Mouse (Mus musculus): ENCODE results near the gene Zfp952. TPM values are rescaled to one million over a fixed set of nuclear protein-coding genes. Genes with fewer than 3 reads are reported as not detected.

Zfp952 gene
- total and polyA plus RNA-seq, 3 experiments = 4.2 to 5.7 (median 5.5) TPM

DNA sequence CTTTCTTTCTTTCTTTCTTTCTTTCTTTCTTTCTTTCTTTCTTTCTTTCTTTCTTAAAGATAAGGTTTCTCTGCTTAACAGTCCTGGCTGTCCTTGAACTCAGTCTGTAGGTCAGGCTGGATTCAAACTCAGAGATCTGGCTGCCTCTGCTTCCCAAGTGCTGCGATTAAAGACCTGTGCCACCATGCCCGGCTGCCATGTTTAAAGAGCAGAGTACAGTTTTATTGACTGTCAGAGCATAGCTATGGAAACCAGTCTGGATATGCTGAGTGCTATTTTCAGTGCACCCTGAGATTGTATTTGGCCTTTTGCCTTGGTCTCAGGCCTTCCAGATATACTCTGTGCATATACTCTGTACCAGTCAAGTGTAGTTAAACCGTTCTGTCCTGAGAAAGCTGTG is 49.3 kb upstream of the Zfp952 start:
- no peaks in the 10 kb centered on the region for H3K9me3 ChIP-seq (replicated peaks; ENCODE audit: low read length)
- in situ Hi-C loops (cut with MboI; ENCODE audit: low pct_ligation_motif_present, low pct_unique_long_range_greater_than_20kb, low sequenced_read_pairs) = no loop called here
- dilution Hi-C loops (cut with MboI; ENCODE audit: extremely low pct_ligation_motif_present, extremely low pct_unique_long_range_greater_than_20kb, low sequenced_read_pairs) = no loop called here

GRCm38 (mm10) chr17:32944402-32945035 is 48.4 kb upstream of the Zfp952 start:
- TF ChIP-seq NELFE (IDR thresholded peaks at IDR 0.05; ENCODE audit: low read depth, low read length) (no peak), EP300 (IDR thresholded peaks at IDR 0.05; ENCODE audit: low read length) (no peak), CTCF (conservative IDR thresholded peaks at IDR 0.05 in 1 of 2, IDR thresholded peaks at IDR 0.05 in 1 of 2; ENCODE audit: low read depth in 2 of 2, low read length in 2 of 2) (peak; percentile 11 to 48; a peak in 3 of 4 replicates), USF1 (IDR thresholded peaks at IDR 0.05; ENCODE audit: low read depth, low read length) (no peak), MEF2A (IDR thresholded peaks at IDR 0.05; ENCODE audit: borderline replicate concordance, low read depth, low read length) (no peak), SMC3 (IDR thresholded peaks at IDR 0.05; ENCODE audit: low read depth, low read length) (peak; percentile 27), RAD21 (IDR thresholded peaks at IDR 0.05; ENCODE audit: low read depth, low read length) (peak; percentile 3), BHLHE40 (IDR thresholded peaks at IDR 0.05; ENCODE audit: low read depth, low read length) (no peak), ELF1 (IDR thresholded peaks at IDR 0.05; ENCODE audit: low read depth, low read length) (no peak), NRF1 (IDR thresholded peaks at IDR 0.05; ENCODE audit: low read depth, low read length) (no peak), IRF4 (IDR thresholded peaks at IDR 0.05; ENCODE audit: low read depth, low read length) (no peak), MAFK (IDR thresholded peaks at IDR 0.05; ENCODE audit: insufficient replicate concordance, low read length) (no peak), ZNF384 (IDR thresholded peaks at IDR 0.05; ENCODE audit: low read depth, low read length) (no peak)
- in situ Hi-C loops (cut with MboI; ENCODE audit: low pct_ligation_motif_present, low pct_unique_long_range_greater_than_20kb, low sequenced_read_pairs) (loop anchor here (5.0 kb wide), 1 partner anchor 37 kb away; no protein-coding TSS in a partner anchor), dilution Hi-C loops (cut with MboI; ENCODE audit: extremely low pct_ligation_motif_present, extremely low pct_unique_long_range_greater_than_20kb, low sequenced_read_pairs) (no loop called here)
- H3K36me3 ChIP-seq (replicated peaks in 1 of 2; ENCODE audit: control insufficient read depth in 1 of 2, insufficient read depth in 1 of 2, low read length in 1 of 2) = peaks cover 0 to 29% of the 10 kb centered on the region in 2 experiments
- H3K4me2 ChIP-seq (ENCODE audit: insufficient read depth, low read depth, poor library complexity, severe bottlenecking) = no peak overlapping the region
- no peak overlapping the region for H3K27ac ChIP-seq (ENCODE audit: insufficient read depth, low read depth)
- H3K9ac ChIP-seq (ENCODE audit: insufficient read depth, low read depth) = no peak overlapping the region
- no peaks in the 10 kb centered on the region for H3K79me2 ChIP-seq (replicated peaks; ENCODE audit: control insufficient read depth, extremely low read depth, insufficient read depth, poor library complexity, severe bottlenecking)
- H3K9me3 ChIP-seq (replicated peaks; ENCODE audit: low read length) = no peaks in the 10 kb centered on the region
- H3K27me3 ChIP-seq (replicated peaks) = no peaks in the 10 kb centered on the region
- no peak for DNase-seq (ENCODE audit: extremely low read depth)
- H3K4me3 ChIP-seq (replicated peaks in 1 of 3; ENCODE audit: low read depth in 2 of 3, low read length in 2 of 3, poor library complexity in 1 of 3) = no peak overlapping the region
- peaks cover 9 to 36% of the 10 kb centered on the region in 2 experiments for H3K4me1 ChIP-seq (ENCODE audit: control insufficient read depth in 1 of 2, insufficient read depth in 2 of 2)

More for the DNA sequence above, 49.3 kb upstream of the Zfp952 start:
- H3K79me2 ChIP-seq (replicated peaks; ENCODE audit: control insufficient read depth, extremely low read depth, insufficient read depth, poor library complexity, severe bottlenecking) = no peaks in the 10 kb centered on the region
- no peak overlapping the region for H3K4me3 ChIP-seq (replicated peaks in 1 of 3; ENCODE audit: low read depth in 2 of 3, low read length in 2 of 3, poor library complexity in 1 of 3)
- peaks cover 9 to 36% of the 10 kb centered on the region in 2 experiments for H3K4me1 ChIP-seq (ENCODE audit: control insufficient read depth in 1 of 2, insufficient read depth in 2 of 2)
- H3K4me2 ChIP-seq (ENCODE audit: insufficient read depth, low read depth, poor library complexity, severe bottlenecking) = no peak overlapping the region
- no peak overlapping the region for H3K27ac ChIP-seq (ENCODE audit: insufficient read depth, low read depth)
- DNase-seq (ENCODE audit: extremely low read depth) = no peak
- H3K9ac ChIP-seq (ENCODE audit: insufficient read depth, low read depth) = no peak overlapping the region
- no peak for TF ChIP-seq JUND (conservative IDR thresholded peaks at IDR 0.05; ENCODE audit: low read depth, low read length)
- TF ChIP-seq MAX (IDR thresholded peaks at IDR 0.05; ENCODE audit: low read length) = no peak
- no peak for TF ChIP-seq IRF4 (IDR thresholded peaks at IDR 0.05; ENCODE audit: low read depth, low read length)
- TF ChIP-seq HCFC1 (IDR thresholded peaks at IDR 0.05; ENCODE audit: low read depth, low read length) = no peak
- TF ChIP-seq ELF1 (IDR thresholded peaks at IDR 0.05; ENCODE audit: low read depth, low read length) = no peak
- no peak for TF ChIP-seq SIN3A (IDR thresholded peaks at IDR 0.05; ENCODE audit: low read length)
- no peak for TF ChIP-seq ZNF384 (IDR thresholded peaks at IDR 0.05; ENCODE audit: low read depth, low read length)
- TF ChIP-seq ZMIZ1 (IDR thresholded peaks at IDR 0.05; ENCODE audit: low read depth, low read length) = no peak
- no peak for TF ChIP-seq ZC3H11A (IDR thresholded peaks at IDR 0.05; ENCODE audit: low read depth, low read length)
- TF ChIP-seq POLR2AphosphoS2 (IDR thresholded peaks at IDR 0.05; ENCODE audit: low read depth, low read length) = no peak
- TF ChIP-seq RAD21 (IDR thresholded peaks at IDR 0.05; ENCODE audit: low read depth, low read length) = no peak
- TF ChIP-seq NRF1 (IDR thresholded peaks at IDR 0.05; ENCODE audit: low read depth, low read length) = no peak
- H3K27me3 ChIP-seq (replicated peaks) = no peaks in the 10 kb centered on the region
- H3K36me3 ChIP-seq (replicated peaks in 1 of 2; ENCODE audit: control insufficient read depth in 1 of 2, insufficient read depth in 1 of 2, low read length in 1 of 2) = peaks cover 0 to 31% of the 10 kb centered on the region in 2 experiments

Measured in CH12.LX (cell line).